Mouse (Mus musculus) olfactory bulb, adult 2 months (tissue): Measurements from ENCODE around the gene Rab11fip3.

Source experiments
- CTCF ChIP-seq: fragments of 200-500 bp; IDR thresholded peaks from 2 replicates; pipeline ENCODE4 v1.5.1; 2012; ENCODE audit warnings: low read depth, mild to moderate bottlenecking, low read length, moderate library complexity; ENCODE audit not compliant: insufficient read depth
- POLR2A ChIP-seq: fragments of 200-500 bp; IDR thresholded peaks from 2 replicates; pipeline ENCODE4 v1.6.1; 2012; ENCODE audit warnings: mild to moderate bottlenecking, low read depth, low read length, moderate library complexity; ENCODE audit not compliant: insufficient read depth

GRCm38 (mm10) chr17:26042599-26043248 lies 26.6 kb downstream of the Rab11fip3 start:
- TF ChIP-seq CTCF = no peak
- TF ChIP-seq POLR2A = no peak
